Mouse (Mus musculus) bone marrow macrophage, adult 2 months (primary cell): ENCODE measurements around the gene Coq10a. TPM values are rescaled to one million over a fixed set of nuclear protein-coding genes. Genes with fewer than 3 reads are reported as not detected.

ENCODE experiments used
- H3K27ac ChIP-seq: 2 replicates; pipeline ENCODE4 v1.5.1; 2012; ENCODE audit warnings: low read depth, low read length; ENCODE audit not compliant: insufficient read depth
- H3K4me1 ChIP-seq: 2 replicates; pipeline ENCODE4 v1.6.1; 2012; ENCODE audit warnings: low read length; ENCODE audit not compliant: control insufficient read depth, insufficient read depth
- H3K4me3 ChIP-seq: 2 replicates; pipeline ENCODE4 v1.5.1; 2012; ENCODE audit warnings: mild to moderate bottlenecking, low read length, moderate library complexity; ENCODE audit not compliant: insufficient read depth
- CTCF ChIP-seq: IDR thresholded peaks from 2 replicates; pipeline ENCODE4 v1.5.1; 2012; ENCODE audit warnings: low read depth, mild to moderate bottlenecking, low read length, moderate library complexity
- POLR2A ChIP-seq: IDR thresholded peaks from 2 replicates; pipeline ENCODE4 v1.6.1; 2012; ENCODE audit warnings: mild to moderate bottlenecking, low read depth, low read length, borderline replicate concordance
- polyA plus RNA-seq: library from polyadenylated mRNA; stranded (reverse); fragments of >200 nt; gene quantifications from 2 replicates; pipeline ENCODE4 v1.2.4, GENCODE M21; 2012; ENCODE audit not compliant: missing spikeins, insufficient read depth, insufficient read length

Gene Coq10a
- polyA plus RNA-seq, 1 experiment, result 40.6 TPM

DNA sequence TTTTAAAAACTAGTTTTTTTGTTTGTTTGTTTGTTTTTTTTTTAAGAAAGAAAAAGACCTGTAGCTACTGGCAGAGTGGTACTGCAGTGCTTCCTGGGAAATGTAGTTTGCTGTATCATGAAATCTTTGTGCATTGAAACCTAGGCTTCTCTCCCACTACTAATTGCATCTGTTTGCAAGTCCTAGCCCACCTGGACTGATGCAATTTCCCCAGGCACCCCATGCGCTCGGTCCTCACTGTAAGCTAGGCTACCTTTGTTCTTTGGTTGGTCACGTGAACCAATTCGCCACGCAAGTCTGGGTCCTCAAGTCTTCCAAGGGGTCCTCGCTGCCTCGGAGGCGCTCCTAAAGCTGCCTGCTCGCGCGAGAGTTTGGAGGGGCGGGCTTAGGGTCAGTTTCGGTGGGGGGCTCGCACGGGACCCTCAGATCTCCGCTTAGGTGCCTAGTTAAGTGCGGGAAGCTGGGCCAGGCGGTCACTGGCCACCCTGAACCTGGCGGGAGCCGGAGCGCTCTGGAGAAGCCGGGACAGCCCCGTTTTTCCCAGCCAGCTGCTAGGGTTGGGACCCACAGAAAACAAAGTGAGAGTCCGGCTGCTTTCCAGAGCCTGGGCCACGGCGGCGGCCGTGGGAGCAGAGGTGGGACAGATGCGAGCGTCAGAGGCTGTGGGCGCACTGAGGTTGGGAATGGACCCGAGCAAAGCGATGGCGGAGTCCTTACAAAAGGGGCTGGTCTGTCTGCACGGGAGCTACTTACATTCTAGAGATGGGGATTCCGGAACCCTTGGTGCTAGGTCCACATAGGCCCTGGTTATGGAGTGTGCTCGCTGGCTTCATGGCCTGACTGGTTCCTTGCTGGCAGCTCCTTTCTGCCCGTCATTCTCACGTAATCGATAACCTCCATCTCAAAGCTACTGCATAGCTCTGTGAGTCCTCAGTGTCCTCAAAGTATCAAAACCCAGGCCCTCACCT is 46.4 kb downstream of the Coq10a start, which contains the start of gene Cnpy2:
Gene Cnpy2 (plus strand): TSS at position 319 of the 968 bp plus-strand sequence.
- TF ChIP-seq CTCF, result no peak
- Histone ChIP-seq H3K4me3 (peak within 1 kb of the TSS; percentile 98), H3K4me1 (peaks cover 7% of the 10 kb centered on the region), H3K27ac (peak within 1 kb of the TSS; percentile 68)

DNA sequence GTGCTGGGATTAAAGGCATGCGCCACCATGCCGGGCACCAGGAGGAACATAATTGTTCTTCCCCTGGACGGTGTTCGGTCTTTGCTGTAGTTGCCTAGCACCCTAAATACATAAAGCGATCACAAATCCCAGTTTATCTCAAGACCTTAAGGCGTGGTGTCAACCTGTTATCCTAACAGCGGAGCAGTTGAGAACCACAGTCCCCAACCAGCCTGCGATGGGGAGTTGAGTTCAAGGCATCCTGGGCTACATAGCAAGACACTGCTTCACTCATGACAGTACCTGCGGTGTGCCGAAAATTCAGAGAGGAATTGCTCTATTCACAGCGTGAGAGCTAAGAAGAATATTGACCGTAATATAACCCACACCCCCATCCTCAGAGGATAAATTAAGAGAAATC is 47.2 kb downstream of the Coq10a start:
- no peak overlapping the region for H3K27ac ChIP-seq
- TF ChIP-seq CTCF (no peak), POLR2A (no peak)
- H3K4me1 ChIP-seq, result peaks cover 7% of the 10 kb centered on the region
- peak overlapping the region; percentile 63 for H3K4me3 ChIP-seq

- H3K4me1 ChIP-seq, result no peaks in the 10 kb centered on the region
- no peak overlapping the region for H3K4me3 ChIP-seq
- no peak for TF ChIP-seq POLR2A
- TF ChIP-seq CTCF, result no peak
- no peak overlapping the region for H3K27ac ChIP-seq
Observed at GRCm38 (mm10) chr10:128315578-128315977, 53.2 kb downstream of the Coq10a start.

Other genes starting within 250 kb of the Coq10a start
- gene Rbms2, start 188.7 kb downstream of the Coq10a start, polyA plus RNA-seq, result 39.4 and 39.8 TPM in 2 replicates
- not detected in 2 replicates for gene Gls2, start 174.5 kb downstream of the Coq10a start, polyA plus RNA-seq
- gene Spryd4, start 157.2 kb downstream of the Coq10a start, polyA plus RNA-seq, result 5.3 and 6.1 TPM in 2 replicates
- gene Mip, start 143.2 kb downstream of the Coq10a start, polyA plus RNA-seq, result not detected in 2 replicates
- gene Timeless, start 136.9 kb downstream of the Coq10a start, polyA plus RNA-seq, result 6.4 and 10.7 TPM in 2 replicates
- gene Apon, start 114.9 kb downstream of the Coq10a start, polyA plus RNA-seq, result not detected in 2 replicates
- not detected in 2 replicates for gene Apof, start 100.3 kb downstream of the Coq10a start, polyA plus RNA-seq
- 89.6 and 94.6 TPM in 2 replicates for gene Stat2, start 98.4 kb downstream of the Coq10a start, polyA plus RNA-seq
- gene Il23a, start 70.2 kb downstream of the Coq10a start, polyA plus RNA-seq, result not detected in 2 replicates
- gene Pan2, start 65.7 kb downstream of the Coq10a start, polyA plus RNA-seq, result 14.3 and 15.2 TPM in 2 replicates
- 78.6 and 82.6 TPM in 2 replicates for gene Cnpy2, start 46.5 kb downstream of the Coq10a start, polyA plus RNA-seq
- 98.1 and 109 TPM in 2 replicates for gene Cs, start 31.3 kb downstream of the Coq10a start, polyA plus RNA-seq
- gene Ankrd52, start 8.1 kb upstream of the Coq10a start, polyA plus RNA-seq, result 33.1 and 34.8 TPM in 2 replicates
- not detected in 2 replicates for gene Slc39a5, start 32.2 kb upstream of the Coq10a start, polyA plus RNA-seq
- gene Nabp2, start 42.5 kb upstream of the Coq10a start, polyA plus RNA-seq, result 47.2 and 62.7 TPM in 2 replicates
- gene Rnf41, start 42.7 kb upstream of the Coq10a start, polyA plus RNA-seq, result 42.6 and 47.6 TPM in 2 replicates
- gene Smarcc2, start 90.3 kb upstream of the Coq10a start, polyA plus RNA-seq, result 101 and 105 TPM in 2 replicates
- gene Myl6, start 125.1 kb upstream of the Coq10a start, polyA plus RNA-seq, result 1,186 and 1,257 TPM in 2 replicates
- 2.5 and 3.9 TPM in 2 replicates for gene Myl6b, start 129.7 kb upstream of the Coq10a start, polyA plus RNA-seq
- 179 and 197 TPM in 2 replicates for gene Esyt1, start 156.9 kb upstream of the Coq10a start, polyA plus RNA-seq
- gene Zc3h10, start 178.8 kb upstream of the Coq10a start, polyA plus RNA-seq, result 9.6 and 15.4 TPM in 2 replicates
- gene Rpl41, start 180.3 kb upstream of the Coq10a start, polyA plus RNA-seq, result 2,460 and 2,819 TPM in 2 replicates
- gene Pa2g4, start 197.0 kb upstream of the Coq10a start, polyA plus RNA-seq, result 70.1 and 76.0 TPM in 2 replicates
- gene Erbb3, start 220.7 kb upstream of the Coq10a start, polyA plus RNA-seq, result 2.2 and 2.6 TPM in 2 replicates